Mouse (Mus musculus) 416B (cell line): ENCODE results near the gene 1700003E16Rik.

Experiments
- DNase-seq: peaks from one replicate; pipeline ENCODE4 v3.0.0; 2011; ENCODE audit warnings: low read depth

The 1700003E16Rik gene

DNA sequence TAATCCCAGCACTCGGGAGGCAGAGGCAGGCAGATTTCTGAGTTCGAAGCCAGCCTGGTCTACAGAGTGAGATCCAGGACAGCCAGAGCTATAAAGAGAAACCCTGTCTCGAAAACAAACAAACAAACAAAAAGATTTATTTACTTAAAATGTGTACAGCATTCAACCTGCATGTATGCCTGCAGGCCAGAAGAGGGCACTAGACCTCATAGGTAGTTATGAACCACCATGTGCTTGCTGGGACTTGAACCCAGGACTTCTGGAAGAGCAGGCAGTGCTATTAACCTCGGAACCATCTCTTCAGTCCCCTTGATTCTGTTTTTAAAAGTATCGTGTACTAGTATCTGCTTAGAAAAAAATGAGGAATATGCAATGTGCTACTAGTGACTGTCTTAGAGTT is 28.8 kb upstream of the 1700003E16Rik start:
- no peak for DNase-seq

DNA sequence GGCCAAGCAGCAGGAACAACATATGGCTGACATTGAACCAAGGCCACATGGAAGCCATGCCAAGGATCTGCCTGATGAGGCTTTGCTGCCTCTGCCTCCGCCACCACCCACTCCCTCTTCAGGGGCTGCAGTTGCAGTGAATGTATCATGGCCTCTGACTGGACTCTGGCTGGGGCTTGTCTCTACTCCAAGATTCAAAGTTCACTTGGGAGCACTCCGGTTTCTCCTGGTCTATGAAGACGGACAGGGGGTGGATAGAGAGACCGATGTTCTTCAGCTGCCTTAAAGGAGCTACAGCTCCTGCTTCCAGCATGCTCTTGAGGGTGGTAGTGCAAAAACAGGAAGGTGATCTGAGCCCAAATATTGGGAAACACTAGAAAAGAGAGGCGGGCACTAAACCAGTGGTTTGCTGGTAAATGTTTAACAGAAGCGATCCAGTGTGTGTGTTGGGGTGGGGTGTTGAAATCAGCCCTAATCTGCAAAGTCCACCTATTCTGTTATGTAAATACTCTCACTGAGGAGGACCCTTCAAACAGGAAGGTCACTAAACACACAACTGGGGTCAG is 24.7 kb upstream of the 1700003E16Rik start:
- peak; percentile 90 for DNase-seq

DNA sequence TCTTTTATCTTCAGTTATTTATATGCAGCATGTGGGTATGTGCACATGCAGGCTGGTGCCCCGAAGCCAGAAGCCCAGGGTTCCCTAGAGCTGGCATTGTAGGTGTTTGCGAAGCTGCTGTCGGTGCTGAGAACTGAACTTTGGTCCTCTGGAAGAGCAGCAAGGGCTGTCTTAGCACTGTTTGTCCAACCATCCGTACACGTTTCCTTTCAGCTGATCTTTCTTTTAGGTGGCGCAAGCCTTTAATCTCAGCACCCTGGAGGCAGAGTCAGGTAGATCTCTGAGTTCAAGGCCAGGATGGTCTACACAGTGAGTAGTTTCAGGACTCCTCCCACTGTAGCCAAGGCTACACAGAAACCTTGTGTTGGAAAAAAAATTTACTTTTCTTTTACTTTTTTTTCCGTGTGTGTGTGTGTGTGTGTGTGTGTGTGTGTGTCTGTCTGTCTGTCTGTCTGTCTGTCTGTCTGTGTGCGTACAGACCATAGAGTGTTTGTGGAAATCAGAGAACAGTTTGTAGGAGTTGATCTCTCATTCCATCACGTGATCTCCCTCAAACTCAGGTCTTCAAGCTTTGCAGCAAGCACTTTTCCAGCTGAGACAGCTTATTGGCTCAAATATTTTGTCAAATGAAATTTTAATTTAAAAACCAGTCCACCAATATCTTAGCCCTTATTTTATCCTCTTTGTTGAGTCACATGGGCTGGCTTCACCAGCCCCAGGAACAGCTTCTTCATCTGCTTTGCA is 23.9 kb upstream of the 1700003E16Rik start:
- peak; percentile 38 for DNase-seq

DNA sequence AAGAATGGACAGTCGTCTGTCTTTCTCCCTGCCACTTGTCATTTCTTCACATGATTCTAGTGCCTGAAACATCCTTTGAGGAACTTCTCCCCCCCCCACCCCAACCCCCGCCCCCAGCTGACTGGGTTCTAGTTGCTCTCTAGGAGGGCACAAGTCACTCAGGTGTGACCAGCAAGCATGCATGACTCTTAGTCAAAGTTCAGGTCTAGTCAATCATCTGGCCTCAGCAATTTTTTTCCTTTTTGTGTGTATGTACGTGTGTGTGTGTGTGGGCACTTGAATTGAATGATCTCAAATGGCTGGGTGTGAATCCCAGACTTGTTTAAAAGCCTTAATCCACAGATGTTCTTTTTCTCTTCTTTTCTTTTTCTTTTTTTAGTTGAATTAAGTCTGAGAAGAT is 22.0 kb upstream of the 1700003E16Rik start:
- DNase-seq, result no peak

DNA sequence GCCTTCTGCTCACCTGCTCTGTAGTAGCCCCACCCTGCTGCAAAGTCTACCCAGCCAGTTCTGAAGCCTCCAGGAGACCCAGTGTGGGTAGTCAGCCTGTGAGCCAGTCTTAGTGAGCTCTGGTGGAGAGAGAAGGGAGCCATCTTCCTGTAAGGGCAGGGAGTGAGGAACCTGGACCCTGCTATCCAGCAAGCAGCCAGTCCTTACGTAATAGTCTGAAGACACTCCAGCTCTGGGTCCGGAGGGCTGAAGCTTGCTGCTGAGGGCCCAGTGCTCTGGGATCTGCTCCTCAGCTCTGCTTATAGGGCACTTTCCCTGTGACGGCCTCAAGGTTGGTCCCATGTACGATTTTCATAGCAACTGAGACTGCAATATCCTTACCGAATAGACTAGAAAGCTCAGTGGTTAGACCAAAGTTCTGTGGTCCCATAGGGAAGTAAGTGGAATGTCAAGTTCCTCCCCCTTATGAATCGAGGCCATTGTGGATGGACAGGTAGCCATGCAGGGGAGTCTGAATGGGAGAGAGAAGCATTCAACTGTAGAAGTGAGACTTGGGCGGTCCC is 21.2 kb upstream of the 1700003E16Rik start, which contains the start of gene Rtkn:
Gene Rtkn (plus strand): TSS at position 513 of the 563 bp plus-strand sequence.
- DNase-seq, result no peak

DNA sequence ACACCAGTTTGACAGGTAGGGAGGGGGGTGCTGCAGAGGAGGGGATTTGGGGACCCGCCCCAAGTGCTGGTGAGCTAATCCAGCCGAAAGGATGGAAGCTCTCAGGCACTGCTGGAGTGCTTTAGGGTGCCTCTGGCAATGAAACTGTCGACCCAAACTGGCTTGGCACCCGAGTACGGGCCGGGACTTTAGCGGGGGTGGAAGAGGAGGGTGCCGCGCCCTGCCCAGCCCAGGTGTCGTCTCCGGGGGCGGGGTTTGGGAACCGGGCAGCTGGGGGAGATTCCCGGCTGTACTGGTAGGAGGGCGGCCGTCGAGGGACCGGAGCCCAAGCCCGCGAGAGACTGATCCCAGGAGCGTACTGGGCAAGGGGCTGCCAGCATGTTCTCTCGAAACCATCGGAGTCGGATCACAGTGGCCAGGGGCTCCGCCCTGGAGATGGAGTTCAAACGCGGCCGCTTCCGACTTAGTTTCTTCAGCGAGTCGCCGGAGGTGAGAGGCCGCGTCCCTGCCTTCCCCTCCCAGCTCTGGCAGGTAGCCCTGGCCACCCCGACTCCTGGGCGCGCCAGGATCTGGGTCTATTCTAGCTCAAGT is 20.5 kb upstream of the 1700003E16Rik start:
- no peak for DNase-seq

DNA sequence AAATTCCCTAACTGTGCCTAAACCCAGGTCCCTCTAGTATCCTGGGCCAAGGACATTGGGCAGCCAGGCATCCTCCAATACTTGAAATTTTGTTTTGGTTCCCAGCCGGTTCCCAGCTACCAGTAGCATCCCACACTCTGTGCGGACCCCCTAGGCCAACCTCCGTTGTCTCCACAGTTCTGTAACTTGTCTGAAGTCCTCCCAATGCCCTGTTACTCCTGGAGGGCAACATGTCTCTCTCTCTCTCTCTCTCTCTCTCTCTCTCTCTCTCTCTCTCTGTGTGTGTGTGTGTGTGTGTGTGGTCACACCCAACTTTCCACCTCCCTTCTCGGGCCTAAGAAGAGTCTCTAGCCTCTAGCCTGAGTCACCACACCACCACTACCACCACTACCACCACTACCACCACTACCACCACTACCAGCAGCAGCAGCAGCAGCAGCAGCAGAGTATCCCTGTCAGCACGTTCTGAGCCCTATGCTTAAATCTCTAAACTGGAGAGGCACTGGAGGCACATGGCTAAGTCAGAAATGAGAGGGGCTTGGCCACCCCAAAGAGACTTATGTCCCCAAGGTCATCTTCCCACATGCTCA is 19.8 kb upstream of the 1700003E16Rik start:
- DNase-seq, result peak; percentile 88

DNA sequence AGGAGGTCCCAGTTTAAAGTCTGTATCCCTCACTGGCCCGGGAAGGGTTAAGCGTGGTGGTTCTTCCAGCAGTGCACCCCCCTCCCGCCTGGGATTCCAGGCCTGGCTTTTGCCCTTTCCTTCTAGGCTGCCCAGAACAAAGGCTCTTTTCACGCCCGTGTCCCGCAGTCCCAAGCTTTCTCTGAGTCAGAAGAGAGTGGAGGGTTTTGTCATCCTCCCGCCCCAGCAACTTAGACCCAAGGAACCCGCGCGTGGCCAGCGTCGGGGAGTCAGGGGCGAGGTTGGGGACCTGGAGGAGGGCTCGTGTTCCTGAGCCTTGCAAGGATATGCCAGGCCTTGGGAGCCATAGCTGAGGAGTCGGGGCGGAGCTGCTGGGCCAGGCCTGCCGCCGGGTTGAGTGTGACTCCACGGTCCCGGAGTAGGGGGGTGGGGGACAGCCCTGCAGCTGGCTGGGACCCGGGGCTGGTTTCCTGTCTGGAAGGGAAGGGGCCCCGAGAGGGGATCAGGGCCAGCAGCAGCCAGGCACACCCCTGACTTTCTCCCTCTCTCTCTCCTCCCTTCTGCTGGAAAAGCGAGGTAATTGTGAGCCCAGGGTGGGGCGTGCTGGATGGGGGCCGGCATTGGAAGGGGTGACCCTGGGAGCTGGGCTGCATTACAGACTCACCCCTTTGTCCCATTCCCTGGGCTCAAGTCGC is 19.2 kb upstream of the 1700003E16Rik start:
- peak; percentile 67 for DNase-seq

DNA sequence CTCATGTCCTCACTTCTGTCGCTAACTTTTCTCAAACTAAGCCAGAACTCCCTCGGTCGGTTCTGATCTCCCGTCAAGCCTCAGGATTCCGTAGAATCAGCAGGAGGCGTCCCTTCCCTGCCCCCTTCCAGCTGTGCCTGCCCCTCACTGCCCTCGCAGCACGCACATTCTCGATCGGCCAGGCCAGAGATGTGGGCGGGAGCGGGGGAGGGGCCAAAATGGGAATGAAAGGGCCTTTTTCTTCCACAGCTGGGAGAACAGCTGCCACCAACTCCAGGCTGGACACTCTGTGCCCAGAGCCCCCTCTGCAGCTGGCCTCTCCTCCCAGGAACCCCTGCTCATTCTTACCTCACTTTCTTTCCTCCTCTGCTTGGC is 18.6 kb upstream of the 1700003E16Rik start:
- DNase-seq, result peak; percentile 83

DNA sequence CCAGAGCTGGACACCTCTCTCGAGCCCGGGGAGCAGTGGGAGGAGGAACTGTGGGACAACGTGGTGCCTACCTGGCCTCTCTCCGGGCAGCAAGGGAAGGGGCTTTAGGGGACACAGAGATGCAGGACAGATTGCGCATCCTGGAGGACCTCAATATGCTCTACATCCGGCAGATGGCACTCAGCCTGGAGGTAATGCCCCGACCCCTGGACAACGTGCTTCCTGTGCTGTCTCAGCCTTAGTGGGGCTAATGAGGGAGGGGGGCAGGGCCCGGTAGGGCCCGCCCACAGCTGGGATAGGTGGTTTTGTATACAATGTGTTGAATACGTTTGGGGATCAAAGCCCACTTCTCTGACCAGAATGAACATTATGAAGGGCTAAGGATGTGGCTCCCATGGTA is 18.1 kb upstream of the 1700003E16Rik start:
- DNase-seq, result peak; percentile 70

DNA sequence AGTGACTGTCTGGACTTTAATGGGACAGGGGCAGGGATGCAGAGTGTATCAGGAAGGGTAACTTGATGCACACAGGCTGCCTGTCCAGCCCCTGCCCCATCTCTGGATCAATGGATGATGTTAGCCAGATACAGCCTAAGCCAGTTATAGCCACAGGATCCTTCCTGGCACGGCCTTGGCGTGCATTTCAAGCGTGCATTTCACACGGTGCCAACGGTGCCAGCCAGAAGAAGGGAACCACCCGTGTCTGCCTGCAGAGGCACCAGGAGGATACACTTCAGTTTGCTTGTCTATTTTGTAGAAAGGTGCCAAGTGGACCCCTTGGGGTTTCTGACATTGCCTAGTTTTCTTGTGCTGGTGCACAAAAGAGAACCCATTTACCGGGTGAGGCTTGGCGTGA is 16.2 kb upstream of the 1700003E16Rik start:
- no peak for DNase-seq

DNA sequence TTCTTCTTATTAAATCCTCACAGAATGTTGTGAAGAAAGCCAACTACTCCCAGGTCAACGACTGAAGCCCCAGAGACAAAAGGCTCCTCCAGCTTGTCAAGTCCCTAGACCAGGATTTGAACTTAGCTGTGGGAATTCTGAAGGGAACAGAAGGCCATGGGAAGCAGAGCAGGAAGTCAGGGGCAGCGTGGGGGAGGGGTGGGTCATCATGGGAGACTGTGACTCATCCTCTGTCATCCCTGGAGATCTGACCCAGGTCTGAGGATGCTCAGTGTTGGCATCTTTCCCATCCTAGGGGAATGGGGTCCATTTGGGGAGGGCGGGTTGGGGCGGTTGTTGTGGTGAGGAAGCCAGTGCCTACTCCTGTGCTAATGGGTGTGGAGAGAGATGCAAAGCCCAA is 14.6 kb upstream of the 1700003E16Rik start:
- no peak for DNase-seq

DNA sequence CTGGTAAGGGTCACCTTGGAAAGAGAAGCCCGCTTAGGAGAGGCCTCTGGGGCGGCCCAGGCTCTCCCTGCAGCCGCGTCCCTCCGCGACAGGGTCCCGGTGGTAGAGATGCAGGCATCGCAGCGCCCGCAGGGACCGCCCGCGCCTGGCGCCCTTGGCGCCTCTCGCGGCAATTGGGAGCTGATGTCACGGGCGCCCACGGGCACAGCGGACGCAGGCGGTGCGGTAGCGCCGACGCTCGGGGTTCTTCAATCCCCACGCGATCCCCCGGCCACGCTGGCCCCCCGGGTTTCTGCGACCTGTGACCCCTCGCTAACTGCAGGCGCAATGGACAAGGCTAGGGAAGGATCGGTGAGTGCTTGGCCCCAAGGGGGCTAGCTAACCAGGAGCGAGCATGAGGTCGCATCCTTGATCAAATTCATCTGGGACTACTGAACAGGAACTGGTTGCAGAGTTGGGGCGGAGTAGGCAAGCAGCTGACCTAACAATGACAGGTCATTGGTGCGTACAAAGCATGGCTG is 13.9 kb upstream of the 1700003E16Rik start:
- no peak for DNase-seq

DNA sequence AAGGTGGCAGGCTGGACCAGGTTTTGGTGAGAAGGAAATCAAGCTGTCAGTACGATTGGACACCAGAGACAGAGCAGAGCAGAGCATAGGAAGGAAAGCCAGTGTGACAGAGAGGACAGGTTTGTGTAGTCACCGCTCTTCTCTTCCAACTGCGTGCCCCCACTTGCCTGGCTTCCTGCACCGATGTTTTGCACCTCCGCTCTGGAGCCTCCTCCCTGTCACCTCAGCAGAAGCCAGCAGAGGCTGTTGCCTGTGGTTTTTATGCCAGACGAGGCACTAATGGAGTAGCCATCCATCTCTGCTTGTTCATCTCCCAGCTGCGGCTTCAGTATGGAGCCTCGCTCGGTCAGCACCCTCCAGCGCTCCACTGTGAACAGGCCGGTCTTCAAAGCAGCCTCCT is 13.3 kb upstream of the 1700003E16Rik start:
- no peak for DNase-seq

DNA sequence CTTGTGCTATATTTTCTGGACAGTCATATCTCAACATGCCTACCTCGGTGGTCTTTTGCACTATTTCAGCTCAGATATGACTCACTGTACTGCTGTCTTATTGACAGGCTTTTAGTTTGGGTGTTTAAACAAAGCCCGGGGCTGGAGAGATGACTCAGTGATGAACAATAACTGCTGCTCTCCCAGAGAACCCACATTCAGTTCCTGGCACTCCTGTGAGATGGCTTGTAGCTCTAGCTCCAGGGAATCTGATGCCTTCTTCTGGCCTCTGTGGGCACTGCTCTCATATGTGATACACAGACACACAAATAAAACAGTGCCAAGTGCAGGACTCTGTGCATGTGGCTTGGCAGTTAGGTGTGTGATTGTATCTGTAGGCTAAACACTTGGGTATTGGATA is 11.0 kb upstream of the 1700003E16Rik start:
- peak; percentile 75 for DNase-seq

DNA sequence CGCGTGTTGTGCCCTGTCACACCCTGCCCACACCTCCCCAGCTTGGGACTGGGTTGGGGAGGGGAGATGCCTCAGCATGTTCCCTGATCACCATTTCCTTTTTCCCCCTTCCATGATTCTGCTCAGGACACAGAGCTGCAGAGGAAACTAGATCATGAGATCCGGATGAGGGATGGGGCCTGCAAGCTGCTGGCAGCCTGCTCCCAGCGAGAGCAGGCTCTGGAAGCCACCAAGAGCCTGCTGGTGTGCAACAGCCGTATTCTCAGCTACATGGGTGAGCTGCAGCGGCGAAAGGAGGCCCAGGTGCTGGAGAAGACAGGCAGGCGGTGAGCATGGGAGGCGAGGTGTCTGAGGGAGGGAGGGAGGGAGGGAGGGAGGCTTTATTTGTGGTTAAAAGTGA is 10.4 kb upstream of the 1700003E16Rik start:
- DNase-seq, result no peak

DNA sequence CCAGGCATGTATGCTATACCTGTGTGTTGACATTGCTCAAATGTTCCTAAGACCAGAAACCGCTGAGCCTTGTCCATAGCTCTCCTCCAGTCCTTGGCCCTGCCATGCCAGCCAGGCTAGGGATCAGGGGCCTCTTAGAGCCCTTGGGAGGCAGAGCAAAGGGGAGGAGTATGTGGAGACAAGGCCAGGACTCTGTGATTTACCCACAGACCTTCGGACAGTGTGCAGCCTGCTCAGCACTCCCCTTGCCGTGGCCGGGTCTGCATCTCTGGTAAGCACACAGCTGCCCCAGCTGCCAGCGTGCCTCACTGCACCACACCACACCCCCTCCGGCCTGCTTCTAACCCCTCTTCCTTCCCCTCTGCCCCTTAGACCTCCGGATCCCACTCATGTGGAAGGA is 8.9 kb upstream of the 1700003E16Rik start:
- no peak for DNase-seq

DNA sequence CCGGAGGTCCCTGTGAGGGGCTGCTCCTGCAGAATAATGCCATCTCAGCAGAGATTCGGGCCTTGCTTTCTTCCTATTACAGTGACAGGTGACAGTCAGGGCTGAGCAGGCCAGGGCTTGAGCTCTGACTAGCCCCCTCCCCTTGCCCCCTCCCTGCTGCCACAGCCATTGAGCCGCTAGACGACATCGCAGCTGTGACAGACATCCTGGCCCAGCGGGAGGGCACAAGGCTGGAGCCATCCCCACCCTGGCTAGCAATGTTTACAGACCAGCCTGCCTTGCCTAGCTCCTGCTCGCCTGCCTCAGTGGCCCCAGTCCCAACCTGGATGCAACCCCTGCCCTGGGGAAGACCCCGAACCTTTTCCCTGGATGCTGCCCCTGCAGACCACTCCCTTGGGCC is 4.5 kb upstream of the 1700003E16Rik start:
- DNase-seq, result no peak

DNA sequence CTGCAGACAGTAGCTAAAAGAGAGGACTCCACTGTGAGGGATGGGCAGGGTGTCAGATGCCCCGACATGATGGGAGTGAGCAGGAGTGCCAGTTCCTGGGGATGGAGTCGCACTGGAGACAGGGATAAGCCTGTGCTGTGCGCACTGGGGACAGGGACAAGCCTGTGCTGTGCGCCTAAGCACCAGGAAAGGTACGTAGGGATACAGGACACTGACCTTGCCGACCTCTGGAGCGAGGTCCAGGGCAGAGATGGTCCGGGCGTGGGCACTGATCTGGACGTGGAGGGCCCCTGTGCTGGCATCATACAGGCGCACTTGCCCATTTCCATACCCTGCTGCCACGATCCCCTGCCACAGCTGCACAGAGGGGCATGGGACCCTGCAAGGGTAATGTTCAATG is 3.2 kb upstream of the 1700003E16Rik start:
- no peak for DNase-seq

DNA sequence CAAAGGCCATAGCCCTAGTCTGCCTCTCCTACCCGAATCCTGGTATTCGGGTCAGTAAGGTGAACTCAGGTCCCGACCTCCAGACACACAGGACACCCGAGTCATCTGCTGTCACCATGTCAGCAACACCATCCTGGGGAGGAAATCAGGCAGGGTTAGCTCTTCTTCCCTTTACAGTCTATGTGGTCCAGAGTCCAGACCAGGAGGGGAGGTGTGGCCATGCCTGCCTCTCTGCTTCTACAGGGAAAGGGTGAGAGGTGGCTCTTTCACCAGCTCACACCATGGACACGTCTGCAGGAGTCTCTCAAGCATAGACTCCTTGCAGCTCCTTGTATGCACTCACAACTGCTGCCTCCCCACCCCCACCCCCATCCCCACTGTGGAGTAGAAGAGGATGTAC is 2.7 kb upstream of the 1700003E16Rik start:
- no peak for DNase-seq

DNA sequence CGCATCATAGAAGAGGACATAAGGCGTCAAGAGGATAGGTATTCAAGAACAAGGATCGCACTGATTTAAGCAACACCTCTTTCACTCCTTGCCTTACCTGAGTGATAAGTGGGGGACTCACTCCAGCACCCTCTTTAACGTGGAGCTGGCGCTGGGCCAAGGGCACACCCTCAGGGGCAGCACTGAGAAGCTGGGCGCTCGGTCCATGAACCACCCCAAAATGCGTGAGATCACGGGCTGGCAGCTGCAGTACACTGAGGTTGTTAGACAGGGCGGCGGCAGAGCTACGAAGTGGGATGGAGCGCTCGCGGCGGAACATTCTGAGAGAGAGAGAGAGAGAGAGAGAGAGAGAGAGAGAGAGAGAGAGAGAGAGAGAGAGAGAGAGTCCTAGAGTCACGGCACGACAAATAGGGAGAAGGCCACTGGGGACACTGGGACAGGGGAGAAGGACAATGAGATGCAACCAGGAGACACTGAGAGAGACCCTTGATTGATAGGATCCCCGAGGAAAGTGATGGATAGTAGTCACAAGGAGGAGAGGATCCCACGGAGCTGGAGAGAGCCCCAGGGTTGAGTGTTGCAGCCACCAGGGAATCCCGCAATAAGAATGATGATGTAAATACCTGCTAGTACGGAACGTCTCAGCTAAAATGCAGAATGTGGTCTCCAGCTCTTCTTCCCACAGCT is 509 bp upstream of the 1700003E16Rik start:
- DNase-seq, result no peak
